Mouse (Mus musculus): ENCODE data around the gene Psmd12.

Psmd12 gene

DNA sequence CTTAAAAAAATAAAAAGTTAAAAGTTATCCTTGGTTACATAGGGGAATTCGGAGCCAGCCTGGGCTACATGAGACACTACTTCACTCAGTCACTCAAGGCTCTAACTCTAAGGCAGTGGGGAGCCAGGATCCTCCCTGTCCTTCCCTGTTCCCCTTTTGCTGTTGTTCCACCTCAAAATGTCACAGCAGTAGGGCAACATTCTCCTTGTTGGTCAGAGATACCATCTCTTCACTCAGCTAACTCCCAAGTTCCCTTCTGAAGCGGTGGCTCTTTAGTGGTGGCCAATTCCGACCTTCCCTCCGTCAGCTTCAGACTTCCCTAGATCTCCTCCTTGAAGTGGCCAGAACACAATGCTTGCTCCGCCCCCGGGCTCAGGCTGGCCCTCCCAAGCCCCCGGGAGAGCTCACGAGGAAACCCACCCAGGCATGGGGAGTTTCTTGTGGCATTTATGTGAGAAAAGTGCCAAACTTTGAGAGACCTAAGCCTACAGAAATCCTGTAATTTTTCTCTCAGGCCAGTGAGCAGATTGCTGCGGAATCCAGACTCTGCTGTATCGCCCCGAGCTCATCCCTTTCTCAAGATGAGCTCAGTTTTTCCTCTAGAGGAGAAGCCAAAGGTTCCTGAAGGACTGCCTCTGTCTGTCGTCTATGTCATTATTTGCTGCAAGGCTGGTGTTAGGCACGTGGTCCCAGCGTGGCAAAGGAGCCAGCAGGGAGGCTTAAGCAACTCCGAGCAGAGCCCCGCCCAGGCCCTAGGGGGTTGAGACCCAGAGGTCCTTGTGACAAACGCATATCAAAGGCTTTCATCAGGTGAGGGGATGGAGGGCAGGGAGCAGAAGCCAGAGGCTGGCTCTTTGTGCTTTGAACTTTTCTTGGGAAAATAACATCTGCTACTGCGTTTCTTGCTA is 31.3 kb downstream of the Psmd12 start:
- peak; percentile 21 for DNase-seq (ENCODE audit: low read depth, low spot score)

GRCm38 (mm10) chr11:107511954-107512353 is 32.7 kb downstream of the Psmd12 start:
- peak; percentile 76 for DNase-seq (ENCODE audit: low read depth, low spot score)

GRCm38 (mm10) chr11:107513047-107513446 is 33.8 kb downstream of the Psmd12 start:
- DNase-seq (ENCODE audit: low read depth, low spot score): peak; percentile 14

DNA sequence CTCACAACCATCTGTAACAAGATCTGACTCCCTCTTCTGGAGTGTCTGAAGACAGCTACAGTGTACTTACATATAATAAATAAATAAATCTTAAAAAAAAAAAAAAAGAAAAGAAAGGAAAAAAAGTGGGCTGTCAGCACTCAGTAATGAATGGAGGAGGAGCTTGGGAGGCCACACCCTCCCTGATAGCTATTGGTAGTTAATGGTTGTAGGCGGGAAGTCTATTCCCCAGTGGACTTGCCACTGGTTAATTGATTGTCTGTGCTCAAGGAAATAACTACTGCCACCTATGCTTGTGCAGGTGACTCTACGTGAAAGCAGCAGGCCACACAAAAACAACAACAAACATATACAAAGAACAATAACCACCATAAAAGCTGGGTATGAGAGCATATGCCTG is 37.1 kb downstream of the Psmd12 start:
- no peak for DNase-seq (ENCODE audit: low read depth, low spot score)

GRCm38 (mm10) chr11:107518645-107519429 is 39.6 kb downstream of the Psmd12 start:
- DNase-seq (ENCODE audit: low read depth, low spot score): no peak

GRCm38 (mm10) chr11:107521153-107521552 is 41.9 kb downstream of the Psmd12 start:
- DNase-seq (ENCODE audit: low read depth, low spot score): no peak

- DNase-seq (ENCODE audit: low read depth, low spot score): no peak
Measured at GRCm38 (mm10) chr11:107524966-107525365, 45.7 kb downstream of the Psmd12 start.

- no peak for DNase-seq (ENCODE audit: low read depth, low spot score)
Measured at GRCm38 (mm10) chr11:107527632-107528031, 48.3 kb downstream of the Psmd12 start.

DNA sequence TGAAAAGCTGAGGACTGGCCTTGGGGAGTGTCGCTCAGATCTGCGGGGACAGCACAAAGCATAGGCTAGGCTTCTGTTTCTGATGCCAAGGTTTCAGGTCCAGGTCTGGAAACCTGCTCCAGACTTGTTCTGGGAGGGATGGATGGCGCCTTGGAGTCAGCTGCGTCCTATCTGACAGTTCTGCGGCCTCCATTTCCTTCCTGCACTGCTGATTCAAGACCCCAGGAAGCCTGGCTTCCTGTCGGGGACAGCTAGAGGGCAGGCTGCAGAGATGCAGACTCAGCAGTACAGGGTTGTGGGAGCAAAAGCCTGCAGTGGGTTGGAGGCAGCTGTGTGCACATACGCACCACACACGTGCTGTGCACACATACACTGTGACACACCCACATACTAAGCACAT is 50.0 kb downstream of the Psmd12 start:
- DNase-seq (ENCODE audit: low read depth, low spot score): no peak

GRCm38 (mm10) chr11:107531445-107531844 is 52.2 kb downstream of the Psmd12 start:
- no peak for DNase-seq (ENCODE audit: low read depth, low spot score)

GRCm38 (mm10) chr11:107532271-107532670 is 53.0 kb downstream of the Psmd12 start:
- DNase-seq (ENCODE audit: low read depth, low spot score): no peak

GRCm38 (mm10) chr11:107538994-107539393 is 59.7 kb downstream of the Psmd12 start:
- DNase-seq (ENCODE audit: low read depth, low spot score): no peak

DNA sequence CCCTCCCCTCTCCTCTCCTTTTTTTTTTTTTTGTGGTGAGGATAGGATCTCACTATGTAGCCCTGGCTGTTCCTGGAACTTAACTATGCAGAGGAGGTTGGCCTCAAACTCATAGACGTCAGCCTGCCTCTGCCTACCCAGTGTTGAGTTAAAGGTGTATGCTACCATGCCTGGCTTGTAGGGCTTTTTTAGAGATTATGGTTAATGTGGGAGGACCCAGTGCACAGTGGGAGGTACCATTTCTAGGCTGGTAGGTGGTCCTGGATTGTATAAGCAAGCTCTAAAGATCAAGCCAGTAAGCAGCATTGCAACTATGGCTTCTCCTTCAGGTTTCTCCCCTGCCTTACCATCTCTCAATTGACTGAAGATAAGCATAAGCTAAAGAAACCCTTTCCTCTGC is 61.1 kb downstream of the Psmd12 start:
- no peak for DNase-seq (ENCODE audit: low read depth, low spot score)

DNA sequence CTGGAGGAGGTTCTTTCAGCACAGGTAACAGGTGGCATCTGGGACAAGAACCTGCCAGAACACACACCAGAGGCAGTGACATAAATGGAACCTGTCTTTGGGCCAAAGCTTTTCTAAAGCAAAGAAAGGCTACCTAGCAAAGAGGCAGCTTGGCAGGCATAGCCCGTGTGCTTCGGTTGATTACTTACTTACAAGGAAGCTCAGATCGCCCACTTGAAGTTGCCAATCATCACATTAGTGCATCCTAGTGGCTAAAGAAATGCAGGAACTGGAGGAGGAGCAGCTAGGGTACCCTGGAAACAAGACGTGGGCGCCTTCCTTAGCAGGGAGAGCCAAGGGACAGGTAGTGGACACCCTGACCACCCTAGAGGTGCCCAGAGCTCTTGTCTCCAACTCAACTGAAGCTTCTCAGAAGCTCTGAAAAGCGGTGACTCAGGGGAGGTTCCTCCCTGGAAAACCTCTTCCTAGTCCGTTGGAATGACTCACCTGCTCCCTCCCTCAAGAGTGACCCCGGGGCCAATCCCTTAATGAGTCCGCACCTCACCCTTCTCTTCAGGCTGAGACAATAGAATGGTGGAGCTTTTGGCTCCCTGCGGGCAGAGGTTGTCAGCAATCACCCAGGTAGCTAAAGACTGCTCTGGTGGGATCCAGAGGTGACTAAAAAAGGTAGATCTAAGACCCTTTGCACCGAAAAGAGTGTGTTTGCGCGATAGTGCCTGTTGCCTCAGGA is 66.6 kb downstream of the Psmd12 start:
- peak; percentile 20 for DNase-seq (ENCODE audit: low read depth, low spot score)

- DNase-seq (ENCODE audit: low read depth, low spot score): peak; percentile 30
Measured at GRCm38 (mm10) chr11:107546667-107547301, 67.5 kb downstream of the Psmd12 start.

DNA sequence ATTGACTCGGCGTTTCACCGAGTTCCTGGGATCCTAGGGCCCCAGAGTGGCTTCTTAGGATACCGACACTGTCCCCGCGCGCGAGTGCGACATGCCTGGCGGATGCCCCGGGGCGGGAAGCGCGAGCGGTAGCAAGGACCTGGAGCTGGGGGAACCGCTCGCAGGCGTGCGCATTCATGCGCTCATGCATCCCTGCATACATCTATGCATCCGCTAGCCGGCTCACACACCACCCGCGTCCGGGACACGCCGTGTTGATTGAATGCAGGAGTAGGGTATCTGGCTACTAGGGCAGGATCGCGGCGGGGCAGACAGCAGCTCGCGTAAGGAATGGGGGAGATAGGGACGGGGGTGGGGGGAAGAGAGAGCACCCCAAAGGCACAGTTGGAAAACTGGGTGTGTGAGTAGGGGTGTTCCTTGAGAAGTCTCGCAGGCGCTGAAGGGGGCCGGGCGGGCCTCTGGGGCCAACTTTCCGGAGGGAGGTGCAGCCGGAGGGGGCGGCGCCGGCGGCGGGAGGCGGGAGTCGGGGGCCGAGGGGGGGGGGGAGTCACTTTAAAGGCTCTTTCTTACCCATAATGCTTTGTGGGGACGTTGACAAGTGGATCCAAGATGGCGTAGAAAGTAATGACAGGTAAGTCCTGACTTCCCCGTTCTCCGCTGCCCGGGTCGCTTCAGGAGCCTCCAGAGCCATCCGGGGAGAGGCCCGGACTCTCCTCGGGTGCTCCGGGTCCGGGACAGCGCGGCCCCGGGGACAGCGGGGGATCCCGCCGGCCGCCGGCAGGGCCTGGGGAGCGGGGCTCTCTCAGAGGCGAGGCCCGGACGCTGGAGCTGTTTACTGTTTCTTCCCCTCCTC is 68.3 kb downstream of the Psmd12 start, which contains the start of gene Helz:
Gene Helz, plus strand, starts transcription at position 580 of the 853 bp plus-strand sequence.
- peak; percentile 83 for DNase-seq (ENCODE audit: low read depth, low spot score)

DNA sequence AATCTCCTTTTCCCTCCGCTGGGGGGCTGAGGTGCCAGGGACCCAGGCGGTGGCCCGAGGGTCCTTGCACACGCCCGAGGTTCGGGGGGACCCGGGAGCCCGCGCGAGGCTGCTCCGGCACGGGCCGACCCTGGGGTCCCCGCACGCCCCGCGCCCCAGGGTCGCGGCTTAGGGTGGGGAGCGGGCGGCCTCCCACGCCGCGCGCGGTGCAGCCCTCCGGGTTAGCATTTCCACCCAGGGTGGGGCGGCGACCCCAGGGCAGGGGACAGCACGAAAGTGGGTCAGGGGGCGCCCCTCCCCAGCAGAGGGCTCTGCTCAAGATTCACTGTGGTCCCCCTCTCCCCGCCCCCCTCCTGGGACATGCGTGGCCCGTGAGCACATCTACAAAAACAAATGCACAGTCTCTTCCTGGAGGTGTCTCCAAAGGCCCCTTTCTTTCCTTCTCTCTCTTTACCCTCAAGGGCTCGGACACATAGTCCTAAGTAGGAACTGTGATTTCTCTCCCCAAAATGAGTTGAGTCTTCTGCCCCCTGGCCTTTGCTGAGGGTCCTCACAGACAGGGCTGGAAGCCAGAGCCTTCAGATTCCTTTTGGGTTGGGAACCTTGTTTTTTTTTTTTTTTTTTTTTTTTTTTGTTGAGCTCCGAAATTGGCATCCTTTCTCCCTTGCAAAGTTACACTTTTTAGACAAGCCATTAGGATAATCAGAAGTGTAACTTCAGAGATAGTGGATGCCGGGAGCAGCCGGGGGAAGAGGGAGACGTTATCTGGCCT is 69.1 kb downstream of the Psmd12 start:
- no peak for DNase-seq (ENCODE audit: low read depth, low spot score)
